Mouse (Mus musculus) lung, embryonic 16.5 days (tissue): Measurements from ENCODE around the gene Fbln2. TPM values are rescaled to one million over a fixed set of nuclear protein-coding genes. Genes with fewer than 3 reads are reported as not detected.
A peak's percentile ranks its signal among the peaks of the same experiment; 100 is the strongest.

Experiments
- ATAC-seq: fragments of 200-750 bp; cut with Nextera tagmentation; 2 replicates; pipeline ENCODE4 v1.8.0; 2017; ENCODE audit warnings: low read depth, mild to moderate bottlenecking, moderate library complexity
- H3K27ac ChIP-seq: fragments of 300-500 bp; sonication (generic); 2 replicates; pipeline ENCODE4 v1.5.1; 2014; ENCODE audit warnings: mild to moderate bottlenecking, control low read depth, low read length
- H3K27me3 ChIP-seq: fragments of 300-500 bp; sonication (generic); 2 replicates; pipeline ENCODE4 v1.6.1; 2014; ENCODE audit warnings: low read depth, low read length, mixed read lengths; ENCODE audit not compliant: control insufficient read depth, insufficient read depth
- H3K36me3 ChIP-seq: fragments of 300-500 bp; sonication (generic); 2 replicates; pipeline ENCODE4 v1.6.1; 2014; ENCODE audit warnings: low read length; ENCODE audit not compliant: control insufficient read depth, insufficient read depth
- H3K4me1 ChIP-seq: fragments of 300-500 bp; sonication (generic); replicated peaks from 2 replicates; pipeline ENCODE4 v1.6.1; 2014; ENCODE audit warnings: low read length, mixed read lengths; ENCODE audit not compliant: control insufficient read depth, insufficient read depth
- H3K4me2 ChIP-seq: fragments of 300-500 bp; sonication (generic); 2 replicates; pipeline ENCODE4 v1.6.1; 2014; ENCODE audit warnings: low read depth, low read length, control low read depth
- H3K4me3 ChIP-seq: fragments of 300-500 bp; sonication (generic); 2 replicates; pipeline ENCODE4 v1.5.1; 2014; ENCODE audit warnings: mild to moderate bottlenecking, low read length, control low read depth
- H3K9ac ChIP-seq: fragments of 300-500 bp; sonication (generic); 2 replicates; pipeline ENCODE4 v1.6.1; 2014; ENCODE audit warnings: low read length, control low read depth
- H3K9me3 ChIP-seq: fragments of 300-500 bp; sonication (generic); 2 replicates; pipeline ENCODE4 v1.6.1; 2016; ENCODE audit warnings: low read length; ENCODE audit not compliant: control insufficient read depth
- WGBS: fragments of 180-500 bp; shearing (Covaris S2); extraction: QIAGEN DNeasy Blood & Tissue Kit; methylation state at CpG from one replicate; pipeline ENCODE4 v1.1.7; 2014; 5-methylcytosine and 5-hydroxymethylcytosine counted together
- polyA plus RNA-seq: library from polyadenylated mRNA; unstranded; fragments of >200 nt; fragmentation: Nextera tagmentation; extraction: Ambion mirVana; gene quantifications from 2 replicates; pipeline ENCODE4 v1.2.1, GENCODE M21; 2015

Fbln2 gene
- polyA plus RNA-seq, 1 experiment from 2014 or later, result 68.5 TPM

- ATAC-seq, result peak; percentile 79
- Histone ChIP-seq H3K9ac (0 out of 2 replicates have a peak overlapping the region, but pooled peaks have one; percentile 27), H3K27ac (no peak overlapping the region), H3K36me3 (no peaks in the 10 kb centered on the region), H3K27me3 (peaks cover 50% of the 10 kb centered on the region), H3K4me1 (peaks cover 7% of the 10 kb centered on the region; the same call in 1 of the 2 replicates), H3K4me3 (peak overlapping the region; percentile 35), H3K4me2 (peak overlapping the region; percentile 54), H3K9me3 (no peaks in the 10 kb centered on the region)
- WGBS, result 0% methylated on average over 28 of the region's 28 CpGs
Measured at GRCm38 (mm10) chr6:91285450-91285790, 73.2 kb downstream of the Fbln2 start.

- H3K9me3 ChIP-seq, result no peaks in the 10 kb centered on the region
- ATAC-seq, result peak; percentile 13
- H3K36me3 ChIP-seq, result no peaks in the 10 kb centered on the region
- H3K27me3 ChIP-seq, result peaks cover 50% of the 10 kb centered on the region
- peaks cover 7% of the 10 kb centered on the region; the same call in 1 of the 2 replicates for H3K4me1 ChIP-seq
- no peak overlapping the region for H3K9ac ChIP-seq
- peak overlapping the region; percentile 54 for H3K4me2 ChIP-seq
- WGBS, result 30% methylated on average over 30 of the region's 30 CpGs
- H3K27ac ChIP-seq, result no peak overlapping the region
- H3K4me3 ChIP-seq, result peak overlapping the region; percentile 35
Measured at GRCm38 (mm10) chr6:91285814-91286545, 73.7 kb downstream of the Fbln2 start.

- peak; percentile 35; the same call in 1 of the 2 replicates for ATAC-seq
- H3K4me2 ChIP-seq, result no peak overlapping the region
- no peak overlapping the region for H3K4me3 ChIP-seq
- H3K27ac ChIP-seq, result no peak overlapping the region
- 3% methylated on average over 15 of the region's 15 CpGs for WGBS
- H3K4me1 ChIP-seq, result peaks cover 7% of the 10 kb centered on the region; the same call in 1 of the 2 replicates
- H3K36me3 ChIP-seq, result no peaks in the 10 kb centered on the region
- H3K27me3 ChIP-seq, result peaks cover 50% of the 10 kb centered on the region
- no peaks in the 10 kb centered on the region for H3K9me3 ChIP-seq
- H3K9ac ChIP-seq, result no peak overlapping the region
Measured at GRCm38 (mm10) chr6:91286624-91287023, 74.4 kb downstream of the Fbln2 start.

- 55% methylated on average over 4 of the region's 4 CpGs for whole genome bisulfite sequencing
Measured at GRCm38 (mm10) chr6:91287148-91287547, 74.9 kb downstream of the Fbln2 start.

GRCm38 (mm10) chr6:91287636-91288035, 75.4 kb downstream of the Fbln2 start:
- no peaks in the 10 kb centered on the region for H3K36me3 ChIP-seq
- whole genome bisulfite sequencing, result 68% methylated on average over 6 of the region's 6 CpGs
- peaks cover 7% of the 10 kb centered on the region; the same call in 1 of the 2 replicates for H3K4me1 ChIP-seq
- no peak overlapping the region for H3K4me3 ChIP-seq
- H3K4me2 ChIP-seq, result no peak overlapping the region
- H3K9me3 ChIP-seq, result no peaks in the 10 kb centered on the region
- ATAC-seq, result no peak
- peaks cover 50% of the 10 kb centered on the region for H3K27me3 ChIP-seq
- no peak overlapping the region for H3K27ac ChIP-seq
- no peak overlapping the region for H3K9ac ChIP-seq

More at GRCm38 (mm10) chr6:91287148-91287547, 74.9 kb downstream of the Fbln2 start:
- Histone ChIP-seq H3K36me3 (no peaks in the 10 kb centered on the region), H3K27ac (no peak overlapping the region), H3K4me3 (no peak overlapping the region), H3K4me1 (peaks cover 7% of the 10 kb centered on the region; the same call in 1 of the 2 replicates), H3K9ac (no peak overlapping the region), H3K9me3 (no peaks in the 10 kb centered on the region), H3K27me3 (peaks cover 50% of the 10 kb centered on the region), H3K4me2 (no peak overlapping the region)
- ATAC-seq, result no peak

- H3K9ac ChIP-seq, result no peak overlapping the region
- H3K27ac ChIP-seq, result no peak overlapping the region
- H3K4me3 ChIP-seq, result no peak overlapping the region
- no peak overlapping the region for H3K4me2 ChIP-seq
- no peaks in the 10 kb centered on the region for H3K36me3 ChIP-seq
- ATAC-seq, result no peak
- H3K27me3 ChIP-seq, result peaks cover 48% of the 10 kb centered on the region
- WGBS, result 51% methylated on average over 3 of the region's 3 CpGs
- no peaks in the 10 kb centered on the region for H3K9me3 ChIP-seq
- H3K4me1 ChIP-seq, result peaks cover 7% of the 10 kb centered on the region; the same call in 1 of the 2 replicates
Measured at GRCm38 (mm10) chr6:91288251-91288785, 76.1 kb downstream of the Fbln2 start.

GRCm38 (mm10) chr6:91288961-91289360, 76.7 kb downstream of the Fbln2 start:
- Histone ChIP-seq H3K36me3 (no peaks in the 10 kb centered on the region), H3K9ac (no peak overlapping the region), H3K9me3 (no peaks in the 10 kb centered on the region), H3K4me3 (no peak overlapping the region), H3K4me1 (peaks cover 7% of the 10 kb centered on the region; the same call in 1 of the 2 replicates), H3K27me3 (peaks cover 42% of the 10 kb centered on the region), H3K4me2 (no peak overlapping the region), H3K27ac (no peak overlapping the region)
- no peak for ATAC-seq
- WGBS, result 48% methylated on average over 1 of the region's 1 CpGs

GRCm38 (mm10) chr6:91290937-91291336, 78.7 kb downstream of the Fbln2 start:
- H3K27me3 ChIP-seq, result peaks cover 25% of the 10 kb centered on the region

GRCm38 (mm10) chr6:91295431-91295830, 83.2 kb downstream of the Fbln2 start:
- Histone ChIP-seq H3K4me2 (no peak overlapping the region), H3K27ac (no peak overlapping the region), H3K4me3 (no peak overlapping the region), H3K36me3 (no peaks in the 10 kb centered on the region), H3K4me1 (no peaks in the 10 kb centered on the region), H3K9ac (no peak overlapping the region), H3K9me3 (no peaks in the 10 kb centered on the region), H3K27me3 (no peaks in the 10 kb centered on the region)
- no peak for ATAC-seq
- WGBS, result 49% methylated on average over 4 of the region's 4 CpGs

More at GRCm38 (mm10) chr6:91290937-91291336, 78.7 kb downstream of the Fbln2 start:
- 51% methylated on average over 10 of the region's 10 CpGs for WGBS
- H3K4me1 ChIP-seq, result no peaks in the 10 kb centered on the region
- H3K9ac ChIP-seq, result no peak overlapping the region
- H3K27ac ChIP-seq, result no peak overlapping the region
- no peaks in the 10 kb centered on the region for H3K36me3 ChIP-seq
- no peak overlapping the region for H3K4me3 ChIP-seq
- H3K9me3 ChIP-seq, result no peaks in the 10 kb centered on the region
- no peak overlapping the region for H3K4me2 ChIP-seq
- ATAC-seq, result no peak
